Mouse (Mus musculus): ENCODE measurements around the gene Top1.

DNA sequence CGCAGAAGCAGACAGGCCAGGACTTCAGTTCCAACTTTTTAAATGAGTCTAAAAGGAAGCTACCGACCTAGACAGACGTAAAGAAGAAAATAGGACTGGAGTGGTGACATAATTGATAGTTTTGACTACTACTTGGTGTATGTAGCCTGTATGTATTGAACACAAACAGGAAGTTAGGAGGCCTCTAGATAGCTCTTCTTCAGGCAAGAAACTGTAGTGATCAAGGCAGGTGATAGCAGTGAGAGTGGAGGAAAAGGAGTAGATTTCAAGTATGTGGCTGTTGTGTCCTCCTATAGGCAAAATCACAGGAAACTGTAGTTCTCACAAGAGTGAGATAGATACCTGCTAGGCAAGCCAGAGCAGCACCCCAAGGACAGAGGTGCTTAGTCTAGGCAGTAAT is 62.0 kb downstream of the Top1 start:
- TF ChIP-seq CTCF (IDR thresholded peaks at IDR 0.05; ENCODE audit: control insufficient read depth, insufficient read depth, insufficient read length) (no peak), MAX (IDR thresholded peaks at IDR 0.05) (no peak), USF1 (IDR thresholded peaks at IDR 0.05; ENCODE audit: low read depth) (no peak)
